Comparison of ENCODE assay signal across 24 mouse cellular contexts in genomic region chr5:144278374-144278960, GRCm38 (mm10). TPM values are rescaled to one million over a fixed set of nuclear protein-coding genes. Genes with fewer than 3 reads are reported as not detected.
DNase-seq lines count a peak whose midpoint lies in the region; ATAC-seq lines count a peak whose summit lies in the region.
"Had no signal": no experiment of that assay in that cellular context is flagged by ENCODE, and none has a peak within 500 bp of the region (broad histone marks: within the 10 kb centered on the region; RNA-seq: fewer than 3 reads in every experiment).

No protein-coding gene starts in this region.

- H3K36me3 ChIP-seq in liver, embryonic 16.5 days (ENCODE audit: control insufficient read depth, insufficient read depth): no peaks in the 10 kb centered on the region
- peaks cover 25% of the 10 kb centered on the region for H3K36me3 ChIP-seq in liver, embryonic 12.5 days
- H3K36me3 ChIP-seq: intestine, embryonic 15.5 days had no signal

- H3K4me2 ChIP-seq in liver, embryonic 16.5 days (ENCODE audit: low read depth, low read length): no peak overlapping the region
- no peak overlapping the region for H3K4me2 ChIP-seq in liver, embryonic 12.5 days
- H3K4me2 ChIP-seq: embryonic facial prominence, embryonic 13.5 days; forebrain, embryonic 12.5 days; heart, embryonic 11.5 days; heart, embryonic 15.5 days; hindbrain, embryonic 14.5 days; intestine, embryonic 15.5 days had no signal

- no peaks in the 10 kb centered on the region for H3K27me3 ChIP-seq in liver, embryonic 16.5 days (ENCODE audit: control insufficient read depth, insufficient read depth, low read depth, low read length)
- no peaks in the 10 kb centered on the region for H3K27me3 ChIP-seq in liver, embryonic 12.5 days (replicated peaks)
- H3K27me3 ChIP-seq: CH12.LX; embryonic facial prominence, embryonic 13.5 days; forebrain, embryonic 12.5 days; heart, embryonic 15.5 days; intestine, embryonic 15.5 days; Patski had no signal

- DNase-seq in adrenal gland, adult 2 months: peak; percentile 55
- no peak for DNase-seq in adrenal gland, postnatal 4 days (ENCODE audit: low spot score in 2 of 2)
- DNase-seq in 416B (ENCODE audit: low read depth): peak; percentile 52
- peak; percentile 38 to 44 for DNase-seq in adrenal gland, postnatal 36 days
- no peak for DNase-seq in retina, embryonic 14.5 days (ENCODE audit: low spot score)
- DNase-seq: cerebellum, adult 18-20 months; cerebellum, adult 9-11 months; cerebellum, postnatal 36 days; gastrocnemius, postnatal 10 days; heart, adult 2 months; heart, postnatal 14 days had no signal

- no peaks in the 10 kb centered on the region for H3K4me1 ChIP-seq in liver, embryonic 16.5 days (ENCODE audit: control insufficient read depth, low read depth, low read length)
- H3K4me1 ChIP-seq in liver, embryonic 12.5 days: peaks cover 7% of the 10 kb centered on the region
- H3K4me1 ChIP-seq: embryonic facial prominence, embryonic 13.5 days had no signal

- H3K9me3 ChIP-seq in liver, embryonic 16.5 days (replicated peaks; ENCODE audit: control insufficient read depth, low read length): no peaks in the 10 kb centered on the region
- H3K9me3 ChIP-seq in liver, embryonic 12.5 days (replicated peaks): no peaks in the 10 kb centered on the region
- H3K9me3 ChIP-seq: embryonic facial prominence, embryonic 13.5 days; forebrain, embryonic 12.5 days; heart, embryonic 15.5 days; hindbrain, embryonic 10.5 days; intestine, embryonic 15.5 days had no signal

- peak; percentile 32; the same call in 1 of the 2 replicates for ATAC-seq in liver, embryonic 16.5 days (ENCODE audit: low read depth)
- ATAC-seq in liver, embryonic 12.5 days: no peak
- ATAC-seq: activated CD4-positive, CD25-positive, alpha-beta regulatory T cell, adult 4 months; forebrain, embryonic 16.5 days; intestine, embryonic 15.5 days; Patski had no signal

- H3K4me3 ChIP-seq in liver, embryonic 16.5 days (ENCODE audit: low read depth, low read length): no peak overlapping the region
- H3K4me3 ChIP-seq in liver, embryonic 12.5 days: no peak overlapping the region
- H3K4me3 ChIP-seq: embryonic facial prominence, embryonic 13.5 days; forebrain, embryonic 12.5 days; heart, adult 2 months; heart, embryonic 15.5 days; hindbrain, embryonic 10.5 days; intestine, embryonic 15.5 days had no signal

- no peak overlapping the region for H3K9ac ChIP-seq in liver, embryonic 16.5 days (ENCODE audit: low read depth, low read length)
- no peak overlapping the region for H3K9ac ChIP-seq in liver, embryonic 12.5 days
- H3K9ac ChIP-seq: embryonic facial prominence, embryonic 13.5 days; forebrain, embryonic 12.5 days; heart, embryonic 15.5 days; hindbrain, embryonic 14.5 days; intestine, embryonic 15.5 days had no signal

- H3K27ac ChIP-seq in liver, embryonic 16.5 days (ENCODE audit: low read length): no peak overlapping the region
- H3K27ac ChIP-seq in liver, embryonic 12.5 days: no peak overlapping the region
- H3K27ac ChIP-seq: embryonic facial prominence, embryonic 13.5 days; forebrain, embryonic 12.5 days; heart, adult 2 months; heart, embryonic 15.5 days; hindbrain, embryonic 10.5 days; hindbrain, embryonic 14.5 days; intestine, embryonic 15.5 days had no signal

- WGBS in liver, embryonic 16.5 days (ENCODE audit: insufficient replicate concordance): 73% methylated on average over 12 of the region's 13 CpGs
- WGBS in liver, embryonic 12.5 days (ENCODE audit: insufficient replicate concordance): 79% methylated on average over 12 of the region's 13 CpGs

RNA-seq across cellular contexts. Expression of gene Bri3, which starts 34.2 kb away (rescaled TPM):
- total RNA-seq in adrenal gland, adult 2 months (2021): 100 to 1,000 TPM; 127 TPM
- 248 and 377 TPM in 2 replicates for polyA plus RNA-seq in adrenal gland, adult 2 months (2012; rRNA removed)
- 100 to 1,000 TPM; 102 to 108 TPM for total RNA-seq in adrenal gland, postnatal 4 days (2021)
- polyA plus RNA-seq in liver, embryonic 16.5 days (2015; fragmentation: Nextera tagmentation; extraction: Ambion mirVana): 20.6 and 21.8 TPM in 2 replicates
- 37.7 and 40.3 TPM in 2 replicates for polyA plus RNA-seq in liver, embryonic 12.5 days (2016; fragmentation: Nextera tagmentation; extraction: Ambion mirVana)
- total RNA-seq in adrenal gland, postnatal 36 days (2021): 100 to 1,000 TPM; 115 to 151 TPM

RNA-seq across cellular contexts. Expression of gene Tecpr1, which starts 55.1 kb away (rescaled TPM):
- 100 to 1,000 TPM in 1 of 2 experiments, 10 to 100 TPM in 1; 77.8 to 125 TPM for total RNA-seq in adrenal gland, adult 2 months (2021)
- polyA plus RNA-seq in adrenal gland, adult 2 months (2012; rRNA removed): 130 and 135 TPM in 2 replicates
- 10 to 100 TPM; 68.5 to 70.9 TPM for total RNA-seq in adrenal gland, postnatal 4 days (2021)
- polyA plus RNA-seq in liver, embryonic 16.5 days (2015; fragmentation: Nextera tagmentation; extraction: Ambion mirVana): 3.1 and 3.2 TPM in 2 replicates
- 4.8 TPM in 2 replicates for polyA plus RNA-seq in liver, embryonic 12.5 days (2016; fragmentation: Nextera tagmentation; extraction: Ambion mirVana)
- total RNA-seq in adrenal gland, postnatal 36 days (2021): 100 to 1,000 TPM in 1 of 2 experiments, 10 to 100 TPM in 1; 92.8 to 111 TPM

Comparison
In these comparisons a context has a peak if more than half of its experiments do, and no peak if none do; other contexts are left out.
1. DNase-seq: peak in adrenal gland, adult 2 months (single experiment), 416B (single experiment) and adrenal gland, postnatal 36 days (2 of 2); none in adrenal gland, postnatal 4 days (0 of 2) and retina, embryonic 14.5 days (single experiment).